Mouse (Mus musculus) heart, postnatal 0 days (tissue): ENCODE measurements at regions not wholly inside any gene's neighbourhood (a gene's known extent, or its start where the extent isn't known, plus 50 kb on each side); places are given as distances from the start of the nearest gene placed in this dataset.

Source experiments
- ATAC-seq: fragments of 200-750 bp; cut with Nextera tagmentation; 2 replicates; pipeline ENCODE4 v1.8.0; 2017; ENCODE audit warnings: low read depth, moderate number of reproducible peaks, moderate library complexity; ENCODE audit not compliant: insufficient read depth
- DNase-seq: peaks from one replicate; pipeline ENCODE4 v3.0.0-alpha.2; 2016; ENCODE audit warnings: low spot score
- H3K27ac ChIP-seq: fragments of 300-500 bp; sonication (generic); 2 replicates; pipeline ENCODE4 v1.5.1; 2014; ENCODE audit warnings: low read depth, mild to moderate bottlenecking
- H3K27me3 ChIP-seq: fragments of 300-500 bp; sonication (generic); 2 replicates; pipeline ENCODE4 v1.6.1; 2014; ENCODE audit warnings: low read length, mixed read lengths; ENCODE audit not compliant: control insufficient read depth, insufficient read depth
- H3K36me3 ChIP-seq: fragments of 300-500 bp; sonication (generic); replicated peaks from 2 replicates; pipeline ENCODE4 v1.6.1; 2014; ENCODE audit warnings: low read length, mixed read lengths; ENCODE audit not compliant: control insufficient read depth, insufficient read depth
- H3K4me1 ChIP-seq: fragments of 300-500 bp; sonication (generic); 2 replicates; pipeline ENCODE4 v1.6.1; 2014; ENCODE audit warnings: antibody characterized with exemption; ENCODE audit not compliant: control insufficient read depth, insufficient read depth
- H3K4me2 ChIP-seq: fragments of 300-500 bp; sonication (generic); 2 replicates; pipeline ENCODE4 v1.6.1; 2014; ENCODE audit warnings: low read depth, mild to moderate bottlenecking, low read length, moderate library complexity
- H3K4me3 ChIP-seq: fragments of 300-500 bp; sonication (generic); 2 replicates; pipeline ENCODE4 v1.5.1; 2014; ENCODE audit warnings: low read depth, low read length
- H3K9ac ChIP-seq: fragments of 300-500 bp; sonication (generic); replicated peaks from 2 replicates; pipeline ENCODE4 v1.6.1; 2014; ENCODE audit warnings: low read depth, low read length, mixed read lengths
- H3K9me3 ChIP-seq: fragments of 300-500 bp; sonication (generic); replicated peaks from 2 replicates; pipeline ENCODE4 v1.6.1; 2016; ENCODE audit warnings: low read length; ENCODE audit not compliant: control insufficient read depth
- CTCF ChIP-seq: IDR thresholded peaks from 2 replicates; pipeline ENCODE4 v1.5.1; 2016; ENCODE audit warnings: antibody characterized with exemption, control low read depth, low read depth
- EP300 ChIP-seq: IDR thresholded peaks from 2 replicates; pipeline ENCODE4 v1.6.1; 2016; ENCODE audit warnings: antibody characterized with exemption, low read depth
- WGBS: fragments of 180-500 bp; shearing (Covaris S2); extraction: QIAGEN DNeasy Blood & Tissue Kit; methylation state at CpG from one replicate; pipeline ENCODE4 v1.1.7; 2014; 5-methylcytosine and 5-hydroxymethylcytosine counted together

- H3K4me2 ChIP-seq = no peak overlapping the region
- no peaks in the 10 kb centered on the region for H3K9me3 ChIP-seq
- no peaks in the 10 kb centered on the region for H3K36me3 ChIP-seq
- no peak overlapping the region for H3K27ac ChIP-seq
- ATAC-seq (no peak), DNase-seq (no peak)
- H3K4me1 ChIP-seq = no peaks in the 10 kb centered on the region
- H3K27me3 ChIP-seq = no peaks in the 10 kb centered on the region
- H3K9ac ChIP-seq = no peak overlapping the region
- TF ChIP-seq CTCF (no peak), EP300 (no peak)
- H3K4me3 ChIP-seq = no peak overlapping the region
Observed at GRCm38 (mm10) chr16:19052791-19053190, 176.0 kb downstream of the Hira start.

- no peak overlapping the region for H3K27ac ChIP-seq
- no peaks in the 10 kb centered on the region for H3K9me3 ChIP-seq
- 64% methylated on average over 1 of the region's 1 CpGs for WGBS
- H3K4me2 ChIP-seq = no peak overlapping the region
- no peaks in the 10 kb centered on the region for H3K36me3 ChIP-seq
- H3K27me3 ChIP-seq = no peaks in the 10 kb centered on the region
- no peak for TF ChIP-seq EP300
- no peak for TF ChIP-seq CTCF
- H3K4me3 ChIP-seq = no peak overlapping the region
- DNase-seq = no peak
- no peak for ATAC-seq
- no peak overlapping the region for H3K9ac ChIP-seq
- H3K4me1 ChIP-seq = no peaks in the 10 kb centered on the region
Observed at GRCm38 (mm10) chr16:19060343-19060742, 183.5 kb downstream of the Hira start.

- TF ChIP-seq CTCF = no peak
- TF ChIP-seq EP300 = no peak
- Histone ChIP-seq H3K36me3 (no peaks in the 10 kb centered on the region), H3K9ac (no peak overlapping the region), H3K9me3 (no peaks in the 10 kb centered on the region), H3K4me2 (no peak overlapping the region), H3K4me3 (no peak overlapping the region), H3K27ac (no peak overlapping the region), H3K27me3 (no peaks in the 10 kb centered on the region), H3K4me1 (no peaks in the 10 kb centered on the region)
- no peak for ATAC-seq
- no peak for DNase-seq
- 71% methylated on average over 3 of the region's 3 CpGs for WGBS
Observed at GRCm38 (mm10) chr16:19061796-19062195, 185.0 kb downstream of the Hira start.

- Histone ChIP-seq H3K9ac (no peak overlapping the region), H3K36me3 (no peaks in the 10 kb centered on the region), H3K4me2 (no peak overlapping the region), H3K27me3 (no peaks in the 10 kb centered on the region), H3K27ac (no peak overlapping the region), H3K9me3 (no peaks in the 10 kb centered on the region), H3K4me1 (no peaks in the 10 kb centered on the region), H3K4me3 (no peak overlapping the region)
- WGBS = 52% methylated on average over 3 of the region's 3 CpGs
- no peak for DNase-seq
- TF ChIP-seq EP300 (no peak), CTCF (no peak)
- ATAC-seq = no peak
Observed at GRCm38 (mm10) chr16:19062557-19063400, 185.9 kb downstream of the Hira start.

- ATAC-seq = no peak
- Histone ChIP-seq H3K36me3 (no peaks in the 10 kb centered on the region), H3K27me3 (no peaks in the 10 kb centered on the region), H3K4me3 (no peak overlapping the region), H3K9ac (no peak overlapping the region), H3K27ac (no peak overlapping the region), H3K4me1 (no peaks in the 10 kb centered on the region), H3K4me2 (no peak overlapping the region), H3K9me3 (no peaks in the 10 kb centered on the region)
- DNase-seq = no peak
- TF ChIP-seq CTCF (no peak), EP300 (no peak)
Observed at GRCm38 (mm10) chr16:19063401-19063762, 186.5 kb downstream of the Hira start.

- TF ChIP-seq CTCF (no peak), EP300 (no peak)
- no peak overlapping the region for H3K4me2 ChIP-seq
- no peak overlapping the region for H3K27ac ChIP-seq
- H3K9me3 ChIP-seq = no peaks in the 10 kb centered on the region; the same call in 1 of the 2 replicates
- no peaks in the 10 kb centered on the region for H3K4me1 ChIP-seq
- no peak for DNase-seq
- no peak overlapping the region for H3K4me3 ChIP-seq
- H3K36me3 ChIP-seq = no peaks in the 10 kb centered on the region
- no peak for ATAC-seq
- no peaks in the 10 kb centered on the region for H3K27me3 ChIP-seq
- H3K9ac ChIP-seq = no peak overlapping the region
Observed at GRCm38 (mm10) chr16:19064397-19064796, 187.6 kb downstream of the Hira start.
